Mouse (Mus musculus): Measurements from ENCODE around the gene Dus3l. TPM values are rescaled to one million over a fixed set of nuclear protein-coding genes. Genes with fewer than 3 reads are reported as not detected.

Gene Dus3l
- total RNA-seq, 2 experiments from 2014 or later: 12.4 to 14.5 TPM

- DNase-seq: no peak
Observed at GRCm38 (mm10) chr17:56754271-56755185, 10.0 kb upstream of the Dus3l start.

DNA sequence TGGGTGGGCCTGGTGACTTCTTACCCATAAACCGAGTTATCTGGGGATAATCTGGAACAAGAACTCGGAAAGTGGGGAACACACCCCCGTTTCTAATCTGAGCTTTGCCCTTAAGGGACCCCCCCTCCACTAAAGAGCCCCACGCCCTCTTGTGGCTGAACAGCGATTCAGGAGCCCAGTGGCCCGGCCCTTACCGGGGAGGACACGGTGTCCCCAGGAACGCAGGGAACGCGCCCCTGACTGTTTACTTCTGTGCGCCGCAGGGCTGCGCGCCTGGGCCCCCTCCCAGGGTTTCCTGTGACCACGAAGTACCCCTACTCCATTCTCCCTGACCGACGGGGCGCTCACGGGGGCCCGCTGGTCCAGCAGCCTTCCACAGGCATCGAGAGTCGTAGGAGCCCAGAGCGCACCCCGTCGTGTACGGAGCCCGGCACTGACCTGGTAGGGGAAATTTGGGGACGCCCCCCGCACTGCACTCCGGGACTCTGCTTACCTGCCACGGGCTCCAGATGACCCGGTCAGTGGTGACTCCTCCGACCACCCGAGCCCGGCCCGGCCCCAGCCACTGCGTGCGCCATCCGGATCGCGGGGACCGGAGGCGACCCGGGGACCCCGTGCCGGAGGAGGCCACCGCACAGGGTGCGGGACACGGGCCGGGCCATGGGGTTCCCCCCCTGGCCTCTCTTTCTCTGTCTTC lies 7.7 kb upstream of the Dus3l start:
- DNase-seq: no peak

DNA sequence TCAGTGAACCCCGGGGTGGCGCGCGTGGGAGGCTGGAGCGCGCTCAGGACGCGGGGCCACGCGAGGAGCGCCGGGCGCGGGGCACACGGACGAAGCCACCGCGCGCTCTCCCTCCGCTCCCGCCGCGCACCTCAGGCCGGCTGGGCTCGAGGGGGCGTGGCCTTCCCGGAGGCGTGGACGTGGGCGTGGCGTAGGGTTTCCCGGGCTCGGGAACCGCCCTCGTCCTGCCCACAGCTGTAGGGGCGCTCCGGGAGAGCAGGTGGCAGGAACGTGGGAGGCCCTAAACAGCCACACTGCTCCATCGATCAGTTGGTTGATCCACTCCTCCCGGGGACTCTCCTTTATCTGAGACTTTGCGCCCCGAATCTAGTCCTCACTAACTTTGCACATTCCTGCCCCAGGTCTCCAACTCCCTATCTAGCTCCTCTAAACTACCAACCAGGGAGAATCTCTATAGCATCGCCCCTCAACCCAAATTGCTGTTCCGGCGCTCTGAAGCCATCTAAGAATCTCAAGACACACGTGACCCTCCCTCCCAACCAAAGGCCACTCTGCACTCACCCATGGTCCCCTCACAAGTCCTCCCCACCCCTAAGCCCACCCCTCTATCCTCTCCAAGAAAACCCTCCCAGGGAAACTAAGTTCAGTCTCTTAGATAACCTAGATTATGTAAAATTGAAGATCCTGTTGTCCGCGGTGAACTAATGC lies 7.0 kb upstream of the Dus3l start, which contains the start of gene Nrtn:
Gene Nrtn, minus strand, starts transcription at position 115 of the 708 bp plus-strand sequence.
- peak; percentile 71 for DNase-seq

- DNase-seq: peak; percentile 55
Observed at GRCm38 (mm10) chr17:56758132-56758531, 6.4 kb upstream of the Dus3l start.

DNA sequence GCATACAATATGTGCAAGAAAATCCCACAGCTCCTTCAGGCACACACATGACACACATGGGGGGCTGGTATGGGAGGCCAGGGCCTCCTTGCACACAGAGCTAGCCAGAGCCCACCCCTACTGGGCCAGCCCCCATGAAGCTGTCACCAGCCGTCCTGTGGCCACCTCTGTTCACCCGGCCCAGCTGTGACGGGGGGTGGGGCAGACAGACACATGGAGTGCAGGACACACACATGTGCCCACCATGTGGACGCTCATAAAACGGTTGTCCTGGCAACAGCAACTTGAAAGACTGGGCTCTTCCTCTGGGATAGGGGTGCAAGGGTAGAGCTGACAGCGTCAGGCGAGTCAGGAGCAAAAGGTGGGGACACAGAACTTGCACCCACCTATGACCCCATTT lies 5.3 kb upstream of the Dus3l start:
- DNase-seq: no peak

GRCm38 (mm10) chr17:56761077-56761476 lies 3.5 kb upstream of the Dus3l start:
- no peak for DNase-seq

DNA sequence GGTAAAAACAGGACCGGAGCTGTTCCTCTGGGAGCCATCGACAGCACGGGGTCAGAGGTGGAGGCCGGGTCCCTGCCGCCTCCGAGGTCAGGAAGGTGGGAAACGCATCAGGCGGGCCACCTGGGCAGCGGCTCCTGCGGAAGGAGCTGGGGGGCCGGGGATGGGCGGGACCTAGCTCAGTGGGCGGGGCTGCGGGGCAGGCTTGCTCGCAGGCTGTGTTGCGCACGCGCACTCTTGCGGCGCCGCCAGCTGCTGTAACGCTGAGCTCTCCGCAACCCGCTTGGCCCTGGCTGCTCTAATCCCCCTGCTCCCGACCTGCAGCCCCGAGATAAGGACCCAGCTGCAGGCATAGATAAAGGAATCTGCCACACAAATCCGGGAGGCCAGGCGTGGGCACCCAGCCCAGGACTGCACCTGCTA lies 2.6 kb upstream of the Dus3l start:
- DNase-seq: peak; percentile 86

DNA sequence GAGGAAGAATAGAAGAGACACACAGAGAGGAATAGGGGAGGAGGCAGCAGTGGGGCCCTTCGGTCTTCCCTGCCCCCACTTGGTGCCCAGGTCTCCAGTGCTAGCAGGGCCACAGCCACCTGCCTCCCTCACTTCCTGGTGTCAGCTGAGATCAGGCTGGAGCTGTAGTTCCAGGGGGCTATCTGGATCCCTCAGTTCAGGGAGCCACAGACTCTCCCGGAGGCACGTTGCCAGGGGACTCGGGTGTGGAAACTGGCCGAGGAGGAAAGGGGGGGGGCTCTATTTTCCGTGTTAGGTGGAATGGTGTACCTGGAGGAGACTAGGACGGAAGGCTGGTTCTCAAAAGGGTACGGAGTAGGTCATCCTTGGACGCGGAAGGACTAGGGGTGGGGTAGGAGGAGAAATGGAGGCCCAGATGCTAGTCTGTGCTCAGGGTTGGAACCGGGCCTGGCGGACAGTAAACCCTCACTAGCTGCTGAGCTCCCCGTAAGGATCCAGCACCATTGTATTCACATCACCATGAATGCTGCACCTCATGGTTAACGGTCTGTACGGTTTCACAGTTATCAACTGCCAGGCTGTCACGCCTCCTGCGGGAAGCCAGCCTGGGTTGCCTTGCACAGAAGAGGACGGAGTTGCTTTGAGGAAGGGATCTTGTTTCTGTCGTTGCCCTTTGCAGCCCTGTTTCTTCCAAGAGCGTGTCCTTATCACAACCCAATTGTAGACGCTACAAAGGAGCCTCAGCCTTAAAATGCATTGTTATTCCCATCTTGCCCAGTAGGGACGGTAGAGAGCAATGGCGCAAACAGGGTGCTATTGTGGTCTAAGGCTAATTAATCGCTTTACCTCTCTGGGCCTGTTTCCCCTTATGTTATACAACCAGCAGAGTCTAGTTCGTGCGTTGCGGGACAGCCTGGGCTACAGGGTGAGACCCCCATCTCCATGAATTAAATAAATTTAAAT lies 1.5 kb upstream of the Dus3l start:
- no peak for DNase-seq

DNA sequence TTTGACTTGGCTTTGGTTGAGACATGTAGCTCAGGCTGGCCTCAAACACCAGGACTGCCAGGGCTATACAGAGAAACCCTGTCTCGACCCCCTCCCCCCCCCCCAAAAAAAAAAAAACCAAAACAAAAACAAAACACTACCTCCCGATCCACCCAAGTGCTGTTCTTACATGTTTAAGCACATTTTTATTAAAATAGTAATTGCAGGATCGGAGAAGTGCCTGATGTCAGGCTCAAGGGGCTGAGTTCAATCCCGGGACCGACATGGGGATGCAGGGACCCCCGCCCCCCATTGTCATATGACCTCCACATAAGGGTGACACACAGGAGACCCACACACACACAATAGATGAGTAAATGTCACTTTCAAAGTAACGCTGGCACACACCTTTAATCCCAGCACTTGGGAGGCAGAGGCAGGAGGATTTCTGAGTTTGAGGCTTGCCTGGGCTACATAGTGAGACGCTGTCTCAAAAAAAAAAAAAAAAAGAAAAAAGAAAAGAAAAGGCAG lies 761 bp upstream of the Dus3l start:
- no peak for DNase-seq

DNA sequence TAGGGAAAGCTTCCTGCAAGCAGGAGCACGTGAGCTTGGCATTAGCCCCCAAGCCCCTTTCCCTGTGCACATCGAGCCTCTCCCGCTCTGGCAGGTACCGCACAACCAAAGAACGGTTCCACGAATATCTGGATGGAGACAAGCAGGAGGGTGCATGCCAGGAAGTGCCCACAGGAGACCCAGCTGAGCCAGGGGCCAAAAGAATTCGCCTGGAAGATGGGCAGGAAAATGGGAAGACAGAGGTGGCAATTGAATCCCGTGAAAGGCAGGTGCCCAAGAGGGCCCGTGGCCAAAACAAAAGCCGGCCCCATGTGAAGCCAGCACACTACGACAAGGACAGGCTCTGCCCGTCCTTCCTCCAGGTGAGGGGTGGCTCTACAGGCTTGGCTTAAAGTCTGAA lies 874 bp downstream of the Dus3l start:
- no peak for DNase-seq

DNA sequence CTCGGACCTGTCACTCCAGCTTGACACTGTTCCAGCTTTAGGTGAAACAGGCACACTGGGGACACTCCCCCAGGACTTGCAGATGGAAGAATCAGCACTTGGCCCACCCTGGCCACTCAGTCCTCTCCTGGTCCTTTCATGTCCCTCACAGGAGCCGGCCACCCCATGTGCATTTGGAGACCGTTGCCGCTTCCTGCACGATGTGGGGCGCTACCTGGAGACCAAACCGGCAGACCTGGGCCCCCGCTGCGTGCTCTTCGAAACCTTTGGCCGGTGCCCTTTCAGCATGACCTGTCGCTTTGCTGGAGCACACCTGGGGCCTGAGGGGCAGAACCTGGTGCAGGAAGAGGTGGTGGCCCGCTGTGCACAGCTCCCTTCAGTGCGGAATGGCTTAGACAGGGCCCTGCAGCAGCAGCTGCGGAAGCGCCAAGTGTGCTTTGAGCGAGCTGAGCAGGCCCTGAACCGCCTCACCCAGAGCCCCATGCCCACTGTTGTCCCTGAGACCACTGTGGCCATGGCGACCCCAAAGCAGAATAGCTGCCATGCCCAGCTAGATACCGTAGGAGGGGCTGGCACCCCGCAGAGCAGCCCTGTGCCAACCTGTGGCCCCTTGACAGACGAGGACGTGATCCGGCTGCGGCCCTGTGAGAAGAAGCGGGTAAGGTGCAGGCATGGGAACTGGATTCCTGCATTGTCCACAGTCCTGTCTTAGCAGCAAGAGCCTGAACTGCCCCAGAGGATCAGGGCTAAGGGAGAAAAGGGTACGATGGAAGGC lies 2.3 kb downstream of the Dus3l start:
- no peak for DNase-seq

DNA sequence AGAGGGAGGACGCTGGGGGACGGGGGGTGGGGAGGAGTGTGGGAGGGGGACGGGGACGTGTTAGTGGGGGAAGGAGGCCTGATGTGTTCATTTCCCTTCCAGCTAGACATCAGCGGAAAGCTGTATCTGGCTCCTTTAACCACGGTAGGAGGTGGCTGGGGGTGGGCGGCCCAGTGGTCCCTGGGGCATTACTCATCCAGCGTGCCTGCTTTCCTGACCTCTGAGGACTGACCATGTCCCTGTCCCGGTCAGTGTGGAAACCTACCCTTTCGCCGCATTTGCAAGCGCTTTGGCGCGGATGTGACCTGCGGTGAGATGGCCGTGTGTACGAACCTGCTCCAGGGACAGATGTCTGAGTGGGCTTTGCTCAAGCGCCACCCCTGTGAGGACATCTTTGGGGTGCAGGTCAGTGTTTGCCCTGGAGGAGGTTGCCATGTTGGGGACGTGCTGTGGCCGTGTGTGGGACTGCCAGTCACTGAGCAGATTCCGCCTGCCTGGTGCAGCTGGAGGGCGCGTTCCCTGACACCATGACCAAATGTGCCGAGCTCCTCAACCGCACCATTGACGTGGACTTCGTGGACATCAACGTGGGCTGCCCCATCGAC lies 3.1 kb downstream of the Dus3l start:
- no peak for DNase-seq

DNA sequence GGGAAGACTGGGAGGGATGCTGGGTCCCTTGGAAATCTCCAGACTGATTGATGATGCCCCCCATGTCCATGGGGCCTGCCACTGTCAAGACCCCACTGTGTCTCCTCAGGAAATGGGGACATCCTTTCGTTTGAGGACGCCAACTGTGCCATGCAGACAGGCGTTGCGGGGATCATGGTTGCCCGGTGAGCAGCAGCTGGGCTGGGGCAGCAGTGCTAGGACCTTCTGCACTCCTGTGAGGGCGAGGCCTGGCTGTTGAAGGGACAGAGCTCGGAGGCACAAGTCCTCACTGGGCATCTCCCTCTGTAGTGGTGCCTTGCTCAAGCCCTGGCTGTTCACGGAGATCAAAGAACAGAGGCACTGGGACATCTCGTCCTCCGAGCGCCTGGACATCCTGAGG lies 4.4 kb downstream of the Dus3l start:
- DNase-seq: no peak

GRCm38 (mm10) chr17:56769950-56770349 lies 5.4 kb downstream of the Dus3l start, which contains the start of gene Prr22:
TSS of gene Prr22 (plus strand) at chr17:56770250.
- DNase-seq: no peak

GRCm38 (mm10) chr17:56777568-56777967 lies 13.0 kb downstream of the Dus3l start:
- no peak for DNase-seq

DNA sequence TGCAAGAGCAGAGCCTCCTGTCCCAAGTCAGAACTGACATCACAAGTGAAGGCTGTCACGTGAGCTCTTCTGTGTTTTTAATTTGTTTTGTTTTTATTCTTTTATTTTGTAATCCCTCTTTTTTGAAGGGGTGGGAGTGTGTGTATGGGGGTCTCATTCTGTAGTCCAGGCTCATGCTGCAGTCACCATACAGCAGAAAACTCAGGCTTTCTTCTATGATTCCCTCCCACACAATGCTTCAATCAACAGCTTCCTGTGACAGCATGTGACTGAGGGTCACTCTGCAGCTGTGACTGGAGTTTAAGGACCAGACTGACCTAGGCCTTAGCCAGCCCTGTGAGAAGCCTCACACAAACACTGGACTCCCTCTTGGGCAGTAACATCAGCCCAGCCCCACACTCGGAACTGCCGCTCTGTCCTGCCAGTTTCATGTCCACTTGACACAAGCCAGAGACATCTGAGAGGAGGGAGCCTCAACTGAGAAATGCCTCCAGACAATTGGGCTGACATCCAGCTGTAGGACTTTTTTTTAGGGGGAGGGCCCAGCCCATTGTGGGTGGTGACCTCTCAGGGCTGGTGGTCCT lies 14.3 kb downstream of the Dus3l start:
- no peak for DNase-seq

DNA sequence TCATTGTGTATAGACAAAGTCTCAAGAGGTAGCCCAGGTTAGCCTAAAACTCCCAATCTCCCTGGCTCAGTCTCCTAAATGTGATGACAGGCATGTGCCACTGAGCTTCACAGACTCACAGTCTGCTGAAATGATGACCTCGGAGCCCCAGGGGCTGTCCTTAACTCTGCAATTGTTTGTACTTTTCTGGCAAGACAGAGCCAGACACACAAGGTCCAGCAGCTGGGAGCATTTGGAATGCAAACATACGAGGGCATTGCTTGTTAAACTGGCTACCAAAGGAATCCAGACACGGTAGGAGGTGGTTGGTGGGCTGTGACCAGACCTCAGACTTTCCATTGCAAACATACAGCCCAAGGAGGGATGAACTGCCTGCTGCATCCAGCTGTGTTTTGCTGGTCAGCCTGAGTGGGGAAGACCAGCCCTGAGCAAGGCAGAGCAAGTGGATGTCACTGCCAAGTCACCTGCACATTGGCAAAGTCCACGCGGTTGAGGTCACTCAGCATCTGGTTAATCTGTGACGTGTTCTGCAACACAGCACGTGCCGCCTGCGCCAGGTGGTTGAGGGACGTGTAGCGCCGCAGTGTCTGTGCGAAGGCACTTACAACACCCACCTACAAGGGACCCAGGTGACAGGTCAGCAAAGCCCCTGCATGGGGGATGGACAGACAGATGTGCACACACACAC lies 15.9 kb downstream of the Dus3l start:
- no peak for DNase-seq

GRCm38 (mm10) chr17:56788886-56789285 lies 24.3 kb downstream of the Dus3l start:
- DNase-seq: no peak

DNA sequence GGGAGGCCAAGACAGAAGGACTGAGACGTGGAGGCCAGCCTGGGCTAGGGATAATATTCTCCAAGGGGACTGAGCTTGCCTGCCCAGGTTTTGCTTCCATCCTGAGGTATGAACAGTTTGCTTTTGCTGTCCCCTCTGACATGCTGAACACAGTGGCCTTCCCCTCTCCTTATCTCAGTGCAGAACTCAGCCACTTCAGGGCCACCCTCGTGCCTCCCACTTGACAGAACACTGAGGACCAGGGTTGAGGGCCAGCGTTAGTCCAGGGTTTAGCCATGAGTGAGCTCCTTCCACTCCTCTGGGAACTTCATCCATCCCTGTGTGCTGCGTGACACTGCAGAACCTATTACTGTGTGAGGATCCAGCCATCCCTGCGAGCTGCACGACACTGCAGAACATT lies 24.7 kb downstream of the Dus3l start:
- no peak for DNase-seq
